Mouse (Mus musculus) intestine, postnatal 0 days (tissue): ENCODE results near the gene Eif4g1. TPM values are rescaled to one million over a fixed set of nuclear protein-coding genes. Genes with fewer than 3 reads are reported as not detected.

Source experiments
- ATAC-seq: fragments of 200-750 bp; cut with Nextera tagmentation; 2 replicates; pipeline ENCODE4 v1.8.0; 2017; ENCODE audit warnings: mild to moderate bottlenecking, moderate TSS enrichment, moderate library complexity
- H3K27ac ChIP-seq: fragments of 300-500 bp; sonication (generic); 2 replicates; pipeline ENCODE4 v1.5.1; 2014; ENCODE audit warnings: mild to moderate bottlenecking, low read depth, low read length, moderate library complexity
- H3K27me3 ChIP-seq: fragments of 300-500 bp; sonication (generic); replicated peaks from 2 replicates; pipeline ENCODE4 v1.6.1; 2014; ENCODE audit warnings: low read length, mixed read lengths; ENCODE audit not compliant: control insufficient read depth, insufficient read depth
- H3K36me3 ChIP-seq: fragments of 300-500 bp; sonication (generic); 2 replicates; pipeline ENCODE4 v1.6.1; 2014; ENCODE audit warnings: mild to moderate bottlenecking, moderate library complexity; ENCODE audit not compliant: control insufficient read depth, insufficient read depth
- H3K4me1 ChIP-seq: fragments of 300-500 bp; sonication (generic); replicated peaks from 2 replicates; pipeline ENCODE4 v1.6.1; 2014; ENCODE audit warnings: antibody characterized with exemption, low read length, mixed read lengths; ENCODE audit not compliant: control insufficient read depth, insufficient read depth
- H3K4me2 ChIP-seq: fragments of 300-500 bp; sonication (generic); replicated peaks from 2 replicates; pipeline ENCODE4 v1.6.1; 2014; ENCODE audit warnings: low read depth, mild to moderate bottlenecking, moderate library complexity
- H3K4me3 ChIP-seq: fragments of 300-500 bp; sonication (generic); 2 replicates; pipeline ENCODE4 v1.5.1; 2014; ENCODE audit warnings: low read depth, low read length
- H3K9ac ChIP-seq: fragments of 300-500 bp; sonication (generic); 2 replicates; pipeline ENCODE4 v1.6.1; 2014; ENCODE audit warnings: mild to moderate bottlenecking, low read depth, low read length
- H3K9me3 ChIP-seq: fragments of 300-500 bp; sonication (generic); 2 replicates; pipeline ENCODE4 v1.6.1; 2016; ENCODE audit warnings: mixed run types; ENCODE audit not compliant: control insufficient read depth
- CTCF ChIP-seq: sonication (generic); IDR thresholded peaks from 2 replicates; pipeline ENCODE4 v1.5.1; 2016; ENCODE audit warnings: low read depth, mild to moderate bottlenecking, control low read depth, antibody characterized with exemption, moderate library complexity
- WGBS: fragments of 180-500 bp; shearing (Covaris S2); extraction: QIAGEN DNeasy Blood & Tissue Kit; methylation state at CpG from one replicate; pipeline ENCODE4 v1.1.7; 2014; 5-methylcytosine and 5-hydroxymethylcytosine counted together
- polyA plus RNA-seq: library from polyadenylated mRNA; unstranded; fragments of >200 nt; fragmentation: Nextera tagmentation; extraction: Ambion mirVana; gene quantifications from 2 replicates; pipeline ENCODE4 v1.2.1, GENCODE M21; 2015

The Eif4g1 gene
- polyA plus RNA-seq, 1 experiment from 2014 or later = 97.8 TPM

GRCm38 (mm10) chr16:20739845-20740244, 71.7 kb downstream of the Eif4g1 start:
- Histone ChIP-seq H3K27me3 (peaks cover 8% of the 10 kb centered on the region), H3K4me1 (no peaks in the 10 kb centered on the region), H3K9me3 (no peaks in the 10 kb centered on the region), H3K4me2 (no peak overlapping the region), H3K36me3 (no peaks in the 10 kb centered on the region), H3K4me3 (no peak overlapping the region), H3K27ac (no peak overlapping the region), H3K9ac (no peak overlapping the region)
- WGBS = 93% methylated on average over 9 of the region's 9 CpGs
- no peak for ATAC-seq
- no peak for TF ChIP-seq CTCF

Other genes with a start within 250 kb of the Eif4g1 start
- gene Abcc5, start 241.9 kb upstream of the Eif4g1 start, polyA plus RNA-seq = 11.5 and 13.7 TPM in 2 replicates
- gene Eif2b5, start 169.5 kb upstream of the Eif4g1 start, polyA plus RNA-seq = 37.2 and 37.8 TPM in 2 replicates
- gene Dvl3, start 151.3 kb upstream of the Eif4g1 start, polyA plus RNA-seq = 11.5 and 13.7 TPM in 2 replicates
- gene Ap2m1, start 132.8 kb upstream of the Eif4g1 start, polyA plus RNA-seq = 411 and 423 TPM in 2 replicates
- 47.0 and 64.3 TPM in 2 replicates for gene Abcf3, start 119.7 kb upstream of the Eif4g1 start, polyA plus RNA-seq
- 1.7 and 2.0 TPM in 2 replicates for gene Vwa5b2, start 78.8 kb upstream of the Eif4g1 start, polyA plus RNA-seq
- 17.8 and 18.0 TPM in 2 replicates for gene Eef1akmt4, start 56.7 kb upstream of the Eif4g1 start, polyA plus RNA-seq
- gene Gm49333, start 56.7 kb upstream of the Eif4g1 start, polyA plus RNA-seq = 0.09 TPM in 1 of 2 replicates, not detected in the other
- 24.7 and 27.8 TPM in 2 replicates for gene Alg3, start 56.6 kb upstream of the Eif4g1 start, polyA plus RNA-seq
- gene Camk2n2, start 47.0 kb upstream of the Eif4g1 start, polyA plus RNA-seq = 1.0 and 2.0 TPM in 2 replicates
- gene Ece2, start 38.5 kb upstream of the Eif4g1 start, polyA plus RNA-seq = 0.17 and 0.22 TPM in 2 replicates
- 136 and 137 TPM in 2 replicates for gene Psmd2, start 16.7 kb upstream of the Eif4g1 start, polyA plus RNA-seq
- gene Fam131a, start 24.9 kb downstream of the Eif4g1 start, polyA plus RNA-seq = 4.7 and 5.0 TPM in 2 replicates
- gene Polr2h, start 49.4 kb downstream of the Eif4g1 start, polyA plus RNA-seq = 52.9 and 54.2 TPM in 2 replicates
- 5.4 and 6.1 TPM in 2 replicates for gene Clcn2, start 49.4 kb downstream of the Eif4g1 start, polyA plus RNA-seq
- gene Chrd, start 64.8 kb downstream of the Eif4g1 start, polyA plus RNA-seq = 2.3 TPM in 2 replicates
- gene Thpo, start 66.2 kb downstream of the Eif4g1 start, polyA plus RNA-seq = 2.4 and 2.7 TPM in 2 replicates